Mouse (Mus musculus) kidney, adult 18-20 months (tissue): Measurements from ENCODE around the gene Adad1.

Experiments used
- DNase-seq: peaks from one replicate; pipeline ENCODE4 v3.0.0; 2021

Adad1 gene

DNA sequence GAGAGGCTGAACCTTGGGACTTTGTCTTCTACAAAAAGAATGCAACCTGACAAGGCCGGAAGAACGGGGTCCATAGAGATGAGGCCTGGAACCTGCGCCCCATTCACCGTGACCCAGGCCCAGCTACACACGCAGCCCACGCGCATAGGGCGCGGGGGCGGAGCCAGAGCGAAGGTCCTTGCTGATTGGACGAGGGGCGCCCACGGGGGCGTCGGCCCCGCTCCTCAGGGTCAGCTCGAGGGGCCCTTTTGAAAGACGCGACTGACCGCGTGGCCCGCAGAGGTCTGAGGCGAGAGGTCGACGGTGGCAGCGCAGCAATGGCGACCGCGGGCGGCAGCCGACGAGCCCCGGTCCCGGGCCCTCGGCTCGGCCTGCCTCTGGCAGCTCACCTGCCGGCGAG lies at the start of gene Adad1:
Gene Adad1 (plus strand): TSS at position 122 of the 400 bp plus-strand sequence.
- DNase-seq: no peak

GRCm38 (mm10) chr3:37037979-37038378 lies 25.3 kb upstream of the Adad1 start:
- no peak for DNase-seq

- peak; percentile 9 for DNase-seq
Observed at GRCm38 (mm10) chr3:37039811-37040210, 23.5 kb upstream of the Adad1 start.

- no peak for DNase-seq
Observed at GRCm38 (mm10) chr3:37051491-37051890, 11.8 kb upstream of the Adad1 start.

GRCm38 (mm10) chr3:37073211-37073610 lies 9.9 kb downstream of the Adad1 start:
- DNase-seq: peak; percentile 67

GRCm38 (mm10) chr3:37084860-37085259 lies 21.5 kb downstream of the Adad1 start:
- DNase-seq: no peak

DNA sequence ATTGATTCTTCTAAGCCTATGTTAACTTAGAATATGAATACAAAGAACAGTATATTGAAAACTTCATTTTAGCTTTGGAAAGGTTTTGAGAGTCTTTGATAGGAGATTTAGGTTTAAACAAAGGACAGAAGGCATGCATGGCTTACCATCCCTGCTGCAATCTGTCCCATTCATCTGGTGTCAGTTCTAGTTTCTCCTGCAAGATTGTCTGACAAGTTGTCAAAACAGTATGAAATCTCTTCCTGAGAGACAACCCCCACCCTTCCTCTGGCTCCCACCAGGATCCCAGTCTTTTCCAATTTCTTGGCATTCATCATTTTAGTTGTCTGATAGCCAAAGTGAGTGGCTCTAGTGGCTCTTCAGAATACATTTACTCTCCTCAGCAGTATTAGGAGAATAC lies 27.4 kb downstream of the Adad1 start:
- DNase-seq: no peak

GRCm38 (mm10) chr3:37125655-37126054 lies 62.3 kb downstream of the Adad1 start, which contains the start of gene Il2:
Il2 (minus strand) TSS chr3:37125959.
- no peak for DNase-seq

DNA sequence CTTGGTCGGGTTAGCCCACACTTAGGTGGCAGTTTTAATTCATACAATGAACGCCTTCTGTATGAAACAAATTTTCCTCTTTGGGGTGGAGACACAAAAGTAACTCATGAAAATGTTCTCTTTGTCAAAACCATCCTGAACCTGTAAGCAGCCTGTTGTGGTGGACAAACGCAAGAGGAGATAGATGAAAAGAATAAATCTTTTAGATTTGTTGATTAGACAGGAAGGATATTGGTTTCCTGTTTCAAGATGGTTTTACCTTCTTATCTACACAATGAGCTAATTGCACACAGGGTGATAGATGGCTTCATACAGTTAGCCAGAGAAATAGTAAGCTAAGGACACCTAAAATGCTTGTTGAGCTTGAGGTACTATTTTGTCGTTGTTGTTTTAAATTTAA lies 62.8 kb downstream of the Adad1 start:
- DNase-seq: no peak

GRCm38 (mm10) chr3:37128269-37128668 lies 64.9 kb downstream of the Adad1 start:
- no peak for DNase-seq

GRCm38 (mm10) chr3:37129063-37129462 lies 65.7 kb downstream of the Adad1 start:
- DNase-seq: no peak

DNA sequence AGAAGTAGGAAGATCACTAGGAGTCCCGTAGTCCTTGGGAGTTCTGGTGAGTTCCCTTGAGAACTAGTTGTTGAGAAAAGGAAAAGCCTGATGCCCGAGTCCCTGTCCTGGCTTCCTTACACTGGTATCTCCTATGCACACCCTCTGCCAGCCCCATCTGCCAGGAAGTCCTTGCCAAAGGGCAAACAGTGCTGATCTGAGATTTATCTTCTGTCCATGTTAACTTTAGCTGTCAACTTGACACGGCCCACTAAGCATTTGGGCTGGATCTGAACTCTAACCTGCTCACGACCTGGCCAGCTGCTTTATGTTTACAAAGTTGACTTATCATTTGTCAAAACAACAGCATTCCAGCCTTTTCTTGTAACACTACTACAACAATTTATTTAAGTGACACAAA lies 73.9 kb downstream of the Adad1 start:
- DNase-seq: no peak

DNA sequence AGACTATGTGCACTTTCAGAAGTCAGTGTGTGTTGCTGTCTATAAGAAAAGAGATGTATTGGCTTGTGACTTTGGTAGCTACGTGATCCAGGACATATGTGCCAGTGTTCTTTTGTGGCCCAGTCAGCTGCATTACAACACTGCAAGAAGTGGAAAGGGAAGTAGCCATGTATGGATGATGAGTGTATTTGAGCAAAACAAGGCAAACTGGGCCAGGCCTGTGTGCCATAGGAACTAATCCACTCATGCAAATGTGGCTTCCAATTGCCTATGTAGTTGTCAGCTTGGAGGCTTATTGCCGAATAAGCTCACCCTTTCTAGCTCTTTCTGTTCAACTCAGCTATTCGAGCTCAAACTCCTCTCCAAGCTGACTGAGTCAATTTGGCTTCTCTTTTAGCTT lies 75.9 kb downstream of the Adad1 start:
- DNase-seq: no peak

- no peak for DNase-seq
Observed at GRCm38 (mm10) chr3:37140168-37140906, 77.0 kb downstream of the Adad1 start.

DNA sequence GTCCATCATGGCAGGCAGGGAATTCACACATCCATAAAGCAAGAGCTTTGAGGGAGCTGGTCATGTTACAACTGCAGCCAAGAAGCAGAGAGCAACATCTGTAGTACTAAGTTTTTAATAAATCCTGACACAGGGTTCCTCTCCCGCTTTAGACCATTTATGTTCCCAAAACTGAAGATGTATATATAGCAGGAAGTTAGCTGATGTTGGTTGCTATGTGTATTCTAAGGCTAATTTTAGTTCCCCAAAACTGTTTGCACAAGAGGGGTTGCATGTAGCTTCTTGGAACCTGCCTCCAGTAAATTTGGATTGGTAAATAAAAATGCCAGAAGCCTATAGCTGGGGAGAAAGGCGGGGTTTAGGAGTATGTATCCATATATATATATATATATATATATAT lies 78.5 kb downstream of the Adad1 start:
- DNase-seq: no peak

GRCm38 (mm10) chr3:37144979-37145378 lies 81.7 kb downstream of the Adad1 start:
- no peak for DNase-seq

- peak; percentile 36 for DNase-seq
Observed at GRCm38 (mm10) chr3:37146406-37146805, 83.1 kb downstream of the Adad1 start.

DNA sequence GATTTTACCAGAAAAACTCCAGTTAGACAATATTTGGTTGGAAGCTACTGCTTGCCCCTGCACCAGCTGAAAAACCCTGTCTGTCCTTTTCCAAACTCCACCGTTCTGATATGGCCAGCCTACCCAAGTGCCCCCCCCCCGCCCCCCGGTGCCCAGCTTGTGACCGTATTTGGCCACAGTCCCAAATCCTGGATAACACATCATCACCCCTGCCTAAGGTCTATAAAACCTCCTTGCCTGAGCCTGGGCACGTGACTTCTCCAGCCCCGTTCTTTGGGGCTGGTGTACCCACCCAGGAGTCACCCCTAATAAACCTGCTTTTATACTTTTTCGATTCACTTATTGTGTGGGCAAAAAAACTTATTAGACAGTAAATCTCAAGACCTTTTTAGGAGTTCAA lies 83.5 kb downstream of the Adad1 start:
- no peak for DNase-seq

DNA sequence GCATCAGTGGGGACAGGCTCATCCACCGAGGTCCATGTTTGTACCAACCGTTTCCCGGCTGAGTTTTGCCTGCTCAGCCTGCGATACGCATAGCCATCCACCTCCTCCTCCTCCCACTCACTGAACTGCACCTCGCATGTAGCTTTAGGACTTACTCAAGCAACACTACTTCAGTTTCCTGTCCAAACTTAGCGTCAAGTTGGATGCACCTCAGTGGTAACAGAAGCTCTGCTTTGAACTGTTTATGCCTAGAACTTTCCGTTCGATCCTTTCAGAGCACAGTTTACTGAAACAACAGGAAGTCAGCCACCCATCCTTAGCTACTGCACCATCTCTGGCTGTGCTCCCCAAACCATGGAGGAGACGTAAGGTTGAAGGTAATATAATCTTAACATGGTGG lies 88.9 kb downstream of the Adad1 start:
- no peak for DNase-seq

GRCm38 (mm10) chr3:37153004-37153403 lies 89.7 kb downstream of the Adad1 start:
- DNase-seq: no peak

DNA sequence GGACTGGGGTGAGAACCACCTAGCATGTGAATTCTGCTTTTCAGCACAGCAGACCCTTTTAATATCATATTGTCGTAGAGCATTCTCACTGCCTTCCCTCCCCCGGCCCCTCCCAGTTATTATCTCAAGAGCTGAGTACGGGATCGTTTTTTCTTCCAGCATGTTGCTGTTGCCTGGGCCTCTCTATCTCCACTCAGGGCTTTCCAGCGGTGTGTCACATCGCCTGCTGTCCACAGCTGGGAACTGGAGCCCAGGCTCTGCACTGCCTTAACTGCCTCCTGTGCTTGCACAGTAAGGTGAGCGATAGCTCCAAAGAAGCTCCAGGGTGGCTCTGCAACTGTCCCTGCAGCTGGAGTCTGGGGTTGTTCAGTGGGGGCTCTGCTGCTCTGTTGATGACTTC lies 91.1 kb downstream of the Adad1 start:
- no peak for DNase-seq

DNA sequence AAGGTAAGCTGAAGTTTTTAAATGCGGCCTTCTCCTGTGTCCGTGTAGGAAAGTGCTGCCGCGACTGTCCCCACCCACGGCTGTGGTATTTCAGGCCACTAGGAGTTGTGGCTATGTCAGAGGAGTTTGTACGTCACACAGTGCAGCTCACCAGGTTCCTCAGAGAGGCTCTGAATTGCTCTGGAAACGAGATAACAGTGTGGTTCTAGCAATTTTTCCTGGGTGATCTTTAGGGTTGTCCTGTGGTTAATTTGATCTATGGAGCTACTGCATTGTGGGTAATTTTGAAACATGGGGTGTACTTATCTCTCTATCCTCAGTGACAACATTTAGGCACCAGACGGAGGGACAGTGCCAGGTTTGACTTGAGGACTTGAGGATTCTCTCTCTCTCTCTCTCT lies 93.8 kb downstream of the Adad1 start:
- DNase-seq: no peak

GRCm38 (mm10) chr3:37158246-37158645 lies 94.9 kb downstream of the Adad1 start:
- no peak for DNase-seq

GRCm38 (mm10) chr3:37161096-37161495 lies 97.8 kb downstream of the Adad1 start:
- DNase-seq: no peak

DNA sequence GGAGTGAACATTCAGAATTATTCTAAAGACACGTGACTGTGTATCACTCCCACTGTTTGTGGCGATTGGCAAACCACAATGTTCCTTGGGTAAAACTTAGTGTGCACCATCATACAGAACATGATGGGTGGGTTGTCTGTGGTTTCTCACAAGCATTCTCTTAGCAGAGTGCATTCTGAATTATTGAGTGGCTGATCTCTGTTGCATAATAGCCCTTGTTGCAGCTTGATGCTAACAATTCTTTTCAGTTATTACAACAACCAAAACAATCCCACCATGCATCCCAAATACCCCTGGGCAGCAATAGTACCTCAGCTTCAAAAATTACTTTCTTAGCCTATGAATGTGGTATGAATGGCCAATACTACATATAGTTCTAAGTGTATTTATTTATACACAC lies 106.0 kb downstream of the Adad1 start:
- DNase-seq: no peak
